Mouse (Mus musculus) C2C12 (cell line): ENCODE data around the gene Cdc42se2.

Source experiments
- CEBPB ChIP-seq: IDR thresholded peaks from one replicate; pipeline ENCODE4 v1.6.1; 2011; ENCODE audit warnings: low read depth, mild to moderate bottlenecking, control low read depth, moderate library complexity
- CTCF ChIP-seq: IDR thresholded peaks from one replicate; pipeline ENCODE4 v1.5.1; 2011; ENCODE audit not compliant: control insufficient read depth, insufficient read depth, insufficient read length
- FOSL1 ChIP-seq: IDR thresholded peaks from one replicate; pipeline ENCODE4 v1.8.0; 2011; ENCODE audit warnings: mild to moderate bottlenecking, low read length; ENCODE audit not compliant: poor library complexity, insufficient read depth, severe bottlenecking
- MAX ChIP-seq: IDR thresholded peaks from one replicate; pipeline ENCODE4 v1.6.1; 2011; ENCODE audit warnings: mild to moderate bottlenecking, control low read depth
- MYOD1 ChIP-seq: IDR thresholded peaks from one replicate; pipeline ENCODE4 v1.6.1; 2011; ENCODE audit warnings: low read depth; ENCODE audit not compliant: control insufficient read depth, insufficient read length
- MYOG ChIP-seq: IDR thresholded peaks from one replicate; pipeline ENCODE4 v1.6.1; 2011; ENCODE audit not compliant: control insufficient read depth, insufficient read length; ENCODE audit errors: extremely low read depth
- USF1 ChIP-seq: IDR thresholded peaks from one replicate; pipeline ENCODE4 v1.6.1; 2011; ENCODE audit warnings: low read depth, mild to moderate bottlenecking, control low read depth, moderate library complexity

DNA sequence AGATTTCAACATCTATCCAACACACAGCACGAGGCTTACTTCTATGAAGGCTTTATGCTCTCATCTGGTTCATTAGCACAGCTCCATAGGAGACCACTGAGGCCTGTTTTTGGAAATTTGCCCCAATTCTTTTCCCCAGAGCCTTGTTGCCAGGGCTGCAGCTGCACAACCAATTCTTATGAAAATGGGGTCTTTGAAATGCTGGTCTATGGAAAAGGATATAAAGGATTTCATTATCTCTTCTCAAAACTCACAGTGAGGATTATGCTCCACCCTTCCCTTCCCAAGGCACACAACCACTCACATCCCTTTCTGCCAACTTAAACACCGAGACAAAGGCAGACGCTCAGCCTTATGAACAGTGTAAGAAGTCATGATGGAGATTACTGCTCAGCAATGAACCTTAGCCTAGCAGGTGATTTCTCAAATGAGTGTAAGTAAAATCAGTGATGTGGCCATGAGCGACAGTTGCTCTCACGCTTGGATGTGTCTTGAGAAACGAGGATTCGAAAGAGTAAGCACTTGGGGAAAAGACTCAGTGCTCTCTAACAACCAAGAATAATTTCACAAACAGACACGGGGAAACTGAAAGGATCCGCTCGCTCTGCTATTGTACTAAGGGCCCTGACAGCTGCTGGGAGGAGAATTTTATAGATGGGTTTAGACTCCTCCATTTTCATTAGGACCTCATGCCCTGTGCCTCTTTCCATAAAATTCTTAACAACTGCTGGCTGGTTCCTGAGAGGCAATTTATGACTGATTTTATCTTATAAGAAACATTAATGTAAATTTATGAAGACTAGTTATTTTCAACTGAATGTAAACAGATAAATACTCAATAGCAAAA, 33.0 kb downstream of the Cdc42se2 start:
- TF ChIP-seq MYOG, result no peak
- TF ChIP-seq CTCF, result no peak
- no peak for TF ChIP-seq USF1
- no peak for TF ChIP-seq MAX
- no peak for TF ChIP-seq CEBPB
- TF ChIP-seq MYOD1, result no peak
- no peak for TF ChIP-seq FOSL1
